Mouse (Mus musculus) left cerebral cortex, adult 18-20 months (tissue): Measurements from ENCODE around the gene Ndufb8. TPM values are rescaled to one million over a fixed set of nuclear protein-coding genes. Genes with fewer than 3 reads are reported as not detected.

Source experiments
- total RNA-seq, 2 experiments: library from RNA; stranded (reverse); gene quantifications; 2 replicates each; pipeline ENCODE4 v1.2.3; 2021

Gene Ndufb8
- total RNA-seq, 2 experiments from 2014 or later, result 368 to 386 TPM

Other genes starting within 250 kb of the Ndufb8 start
- gene Scd4, start 222.3 kb downstream of the Ndufb8 start, total RNA-seq, result 1 to 10 TPM; 2.2 to 2.7 TPM
- 100 to 1,000 TPM; 126 to 146 TPM for gene Scd1, start 147.6 kb downstream of the Ndufb8 start, total RNA-seq
- under 1 TPM in 1 of 2 experiments, not detected in 1; 0.16 TPM for gene Wnt8b, start 62.0 kb downstream of the Ndufb8 start, total RNA-seq
- under 1 TPM; 0.19 to 0.56 TPM for gene Sec31b, start 9.6 kb downstream of the Ndufb8 start, total RNA-seq
- gene Gm20538, start 2.6 kb downstream of the Ndufb8 start, total RNA-seq, result not detected
- gene Hif1an, start 7.4 kb upstream of the Ndufb8 start, total RNA-seq, result 10 to 100 TPM; 33.5 to 34.2 TPM
- gene Pax2, start 200.6 kb upstream of the Ndufb8 start, total RNA-seq, result under 1 TPM; 0.23 to 0.42 TPM